Mouse (Mus musculus): Measurements from ENCODE around the gene Nrgn. TPM values are rescaled to one million over a fixed set of nuclear protein-coding genes. Genes with fewer than 3 reads are reported as not detected.

The Nrgn gene
- polyA plus RNA-seq, 1 experiment from 2014 or later: 3.7 TPM

DNA sequence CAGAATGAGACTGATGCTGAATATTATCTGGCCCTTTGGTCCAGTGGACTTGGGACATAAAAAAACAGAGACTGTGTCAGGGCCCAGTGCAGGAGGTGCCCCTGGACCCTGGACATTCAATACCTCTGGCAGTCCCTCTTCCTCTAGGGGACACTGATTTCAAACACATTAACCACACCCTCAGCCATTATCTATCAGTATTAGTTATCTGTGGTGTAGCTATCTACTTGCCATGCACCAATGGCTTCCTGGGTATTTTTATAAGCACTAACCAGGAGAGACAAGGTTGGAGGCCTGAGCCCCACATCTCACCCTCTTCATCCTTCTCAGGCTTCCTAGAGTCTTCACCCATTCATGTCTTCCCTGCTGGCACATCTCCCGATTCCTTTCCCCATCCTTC lies 2.3 kb downstream of the Nrgn start:
- no peak overlapping the region for H3K4me2 ChIP-seq (replicated peaks)
- no peaks in the 10 kb centered on the region for H3K9me3 ChIP-seq
- H3K36me3 ChIP-seq: no peaks in the 10 kb centered on the region
- ATAC-seq: no peak
- WGBS: 59% methylated on average over 1 of the region's 1 CpGs
- peaks cover 25% of the 10 kb centered on the region for H3K4me1 ChIP-seq (replicated peaks)
- no peak overlapping the region for H3K27ac ChIP-seq
- H3K9ac ChIP-seq (replicated peaks): no peak overlapping the region
- peaks cover 96% of the 10 kb centered on the region for H3K27me3 ChIP-seq
- H3K4me3 ChIP-seq (replicated peaks): no peak overlapping the region

DNA sequence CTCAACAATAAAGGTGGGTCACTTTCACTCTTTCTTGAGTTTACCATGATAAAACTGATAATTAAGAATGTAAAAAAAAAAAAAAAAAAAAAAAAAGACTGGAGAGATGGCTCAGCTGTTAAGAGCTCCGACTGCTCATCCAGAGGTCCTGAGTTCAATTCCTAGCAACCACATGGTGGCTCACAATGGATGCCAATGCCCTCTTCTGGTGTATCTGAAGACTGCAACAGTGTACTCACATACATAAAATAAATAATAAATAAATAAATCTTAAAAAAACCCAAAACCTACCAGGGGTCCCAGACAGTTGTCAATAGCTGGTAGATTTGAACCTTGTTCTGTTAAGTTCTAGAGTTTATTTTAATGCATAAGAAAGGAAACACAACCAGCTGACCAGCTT lies 5.8 kb downstream of the Nrgn start:
- no peak for ATAC-seq
- H3K36me3 ChIP-seq: no peaks in the 10 kb centered on the region
- peaks cover 24% of the 10 kb centered on the region for H3K4me1 ChIP-seq (replicated peaks)
- no peaks in the 10 kb centered on the region for H3K9me3 ChIP-seq
- 80% methylated on average over 1 of the region's 1 CpGs for WGBS
- H3K4me2 ChIP-seq (replicated peaks): no peak overlapping the region
- no peak overlapping the region for H3K27ac ChIP-seq
- H3K4me3 ChIP-seq (replicated peaks): no peak overlapping the region
- H3K27me3 ChIP-seq: peaks cover 95% of the 10 kb centered on the region
- H3K9ac ChIP-seq (replicated peaks): no peak overlapping the region

DNA sequence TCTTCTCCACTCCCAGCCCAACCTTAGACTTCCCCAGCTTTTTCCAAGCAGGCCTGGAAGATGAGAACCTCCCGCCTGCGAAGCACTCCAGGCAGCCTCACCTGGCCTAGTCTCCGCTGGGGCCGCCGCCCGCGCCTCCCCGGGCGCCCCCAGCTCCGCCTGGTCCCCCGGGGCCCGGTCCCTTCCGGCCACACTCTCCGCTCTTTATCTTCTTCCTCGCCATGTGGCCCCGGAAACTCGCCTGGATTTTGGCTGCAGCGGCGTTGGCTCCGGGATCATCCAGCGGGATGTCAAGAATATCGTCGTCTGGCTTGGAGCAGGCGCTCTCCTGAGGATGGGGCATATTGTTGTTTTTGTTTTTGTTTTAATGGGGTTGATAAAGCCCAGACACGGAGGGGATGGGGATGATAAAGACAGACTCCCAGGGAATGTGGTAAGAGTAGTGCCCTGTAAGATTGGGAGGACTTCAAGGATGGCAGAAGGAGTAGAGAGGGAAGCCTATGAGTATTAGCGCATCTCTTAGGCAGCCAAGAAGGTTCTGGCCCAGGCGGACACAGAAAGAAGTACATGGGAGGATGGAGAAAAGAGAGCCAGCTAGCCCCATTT lies 6.8 kb downstream of the Nrgn start:
- ATAC-seq: peak; percentile 13; the same call in 1 of the 2 replicates
- peaks cover 21% of the 10 kb centered on the region for H3K4me1 ChIP-seq (replicated peaks)
- peak overlapping the region; percentile 57 for H3K4me2 ChIP-seq (replicated peaks)
- 0 out of 2 replicates have a peak overlapping the region, but pooled peaks have one; percentile 32 for H3K9ac ChIP-seq (replicated peaks)
- peaks cover 91% of the 10 kb centered on the region for H3K27me3 ChIP-seq
- peak overlapping the region; percentile 17; the same call in 1 of the 2 replicates for H3K4me3 ChIP-seq (replicated peaks)
- H3K36me3 ChIP-seq: no peaks in the 10 kb centered on the region
- 7% methylated on average over 27 of the region's 27 CpGs for WGBS
- H3K27ac ChIP-seq: no peak overlapping the region
- no peaks in the 10 kb centered on the region for H3K9me3 ChIP-seq

GRCm38 (mm10) chr9:37545166-37545610 lies 7.5 kb downstream of the Nrgn start:
- Histone ChIP-seq H3K36me3 (no peaks in the 10 kb centered on the region), H3K4me3 (replicated peaks) (peak overlapping the region; percentile 31), H3K4me2 (replicated peaks) (peak overlapping the region; percentile 57), H3K9ac (replicated peaks) (peak overlapping the region; percentile 48; the same call in 1 of the 2 replicates), H3K27me3 (peaks cover 86% of the 10 kb centered on the region), H3K9me3 (no peaks in the 10 kb centered on the region), H3K27ac (no peak overlapping the region), H3K4me1 (replicated peaks) (peaks cover 21% of the 10 kb centered on the region)
- 6% methylated on average over 17 of the region's 17 CpGs for whole genome bisulfite sequencing
- ATAC-seq: peak; percentile 69

GRCm38 (mm10) chr9:37544447-37545165 lies 8.1 kb downstream of the Nrgn start:
- Histone ChIP-seq H3K36me3 (no peaks in the 10 kb centered on the region), H3K9ac (replicated peaks) (peak overlapping the region; percentile 48; the same call in 1 of the 2 replicates), H3K9me3 (no peaks in the 10 kb centered on the region), H3K27me3 (peaks cover 80% of the 10 kb centered on the region), H3K4me1 (replicated peaks) (peaks cover 21% of the 10 kb centered on the region), H3K4me3 (replicated peaks) (peak overlapping the region; percentile 31), H3K4me2 (replicated peaks) (peak overlapping the region; percentile 57), H3K27ac (no peak overlapping the region)
- peak; percentile 70 for ATAC-seq
- WGBS: 0% methylated on average over 29 of the region's 29 CpGs

GRCm38 (mm10) chr9:37543869-37544440 lies 8.7 kb downstream of the Nrgn start:
- 0 out of 2 replicates have a peak, but pooled peaks have one; percentile 8 for ATAC-seq
- Histone ChIP-seq H3K27ac (no peak overlapping the region), H3K4me1 (replicated peaks) (peaks cover 21% of the 10 kb centered on the region), H3K4me3 (replicated peaks) (peak overlapping the region; percentile 31), H3K4me2 (replicated peaks) (peak overlapping the region; percentile 57), H3K9me3 (no peaks in the 10 kb centered on the region), H3K9ac (replicated peaks) (no peak overlapping the region), H3K36me3 (no peaks in the 10 kb centered on the region), H3K27me3 (peaks cover 74% of the 10 kb centered on the region)
- whole genome bisulfite sequencing: 27% methylated on average over 12 of the region's 12 CpGs

DNA sequence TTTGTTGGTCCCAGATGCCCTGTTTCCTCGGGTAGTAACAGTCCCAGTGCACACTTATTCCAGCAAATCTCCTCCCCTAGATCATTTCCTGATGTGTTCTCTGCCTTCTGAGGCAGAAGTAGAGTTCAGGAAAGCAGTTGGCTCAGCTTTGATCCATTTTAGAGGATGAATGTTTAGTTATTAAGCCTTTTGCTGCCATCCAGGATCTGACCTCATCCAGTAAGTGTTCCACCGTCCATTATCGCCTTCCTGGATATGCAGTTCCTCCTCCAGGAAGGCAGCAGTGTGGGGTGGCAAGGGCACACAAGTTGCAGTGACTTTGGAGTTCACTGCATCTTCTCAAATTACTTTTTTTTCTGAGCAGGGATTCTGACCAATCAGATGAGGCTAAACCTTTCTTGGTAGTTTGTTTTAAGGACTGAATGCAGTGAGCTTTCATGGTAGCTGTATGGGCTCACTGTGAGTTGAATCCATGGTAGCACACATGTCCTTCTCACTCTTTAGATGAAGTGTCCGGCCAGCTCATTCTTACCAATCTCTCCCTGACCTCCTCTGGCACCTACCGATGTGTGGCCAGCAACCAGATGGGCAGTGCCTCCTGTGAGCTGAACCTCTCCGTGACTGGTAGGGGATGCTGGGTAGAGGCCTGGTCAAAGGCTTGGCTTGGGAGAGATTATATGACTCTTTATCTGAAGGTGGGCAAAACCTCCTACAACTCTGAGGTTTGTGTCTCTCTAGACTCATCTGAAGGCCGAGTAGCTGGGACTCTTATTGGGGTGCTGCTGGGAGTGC lies 10.7 kb downstream of the Nrgn start:
- Histone ChIP-seq H3K9ac (replicated peaks) (no peak overlapping the region), H3K4me2 (replicated peaks) (no peak overlapping the region), H3K9me3 (no peaks in the 10 kb centered on the region), H3K36me3 (no peaks in the 10 kb centered on the region), H3K27me3 (peaks cover 66% of the 10 kb centered on the region), H3K4me3 (replicated peaks) (no peak overlapping the region), H3K4me1 (replicated peaks) (peaks cover 21% of the 10 kb centered on the region), H3K27ac (no peak overlapping the region)
- ATAC-seq: no peak
- 75% methylated on average over 7 of the region's 7 CpGs for WGBS

DNA sequence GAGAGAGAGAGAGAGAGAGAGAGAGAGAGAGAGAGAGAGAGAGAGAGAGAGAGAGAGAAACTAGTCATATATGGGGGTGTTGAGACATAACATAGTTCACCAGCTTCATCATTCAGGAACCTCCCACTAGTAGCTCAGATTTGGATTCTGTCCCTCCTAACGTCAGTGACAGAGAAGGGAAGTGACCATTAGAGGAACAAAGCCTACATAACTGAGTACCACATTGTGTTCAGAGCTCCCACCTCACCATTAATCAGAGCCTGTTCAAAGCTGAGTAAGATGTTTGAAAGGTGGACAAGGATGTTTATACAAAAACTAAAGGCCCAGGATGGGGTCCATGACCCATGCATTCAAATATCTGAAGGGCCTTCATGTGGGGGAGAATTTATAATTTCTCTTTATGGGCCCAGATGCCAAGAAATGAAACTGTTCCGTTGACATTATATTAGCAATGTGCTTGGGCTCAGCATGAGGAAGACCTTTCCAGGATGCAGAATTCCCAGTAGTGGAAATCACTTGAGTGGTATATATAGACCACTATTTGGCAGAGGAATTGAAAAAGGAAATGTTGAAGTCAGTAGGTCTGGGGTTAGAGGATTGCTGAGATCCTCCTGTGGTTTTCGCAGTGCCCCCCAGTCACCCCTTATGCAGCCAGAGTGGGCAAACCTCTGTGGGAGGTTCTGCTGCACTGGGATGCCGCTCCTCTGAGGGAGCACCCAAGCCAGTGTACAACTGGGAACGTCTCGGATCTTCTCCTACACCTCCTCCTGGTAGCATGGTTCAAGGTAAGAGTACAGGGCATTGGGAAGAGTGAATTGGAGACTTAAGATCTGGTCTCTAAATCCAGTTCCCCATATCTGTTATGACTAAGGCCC lies 11.8 kb downstream of the Nrgn start:
- no peak overlapping the region for H3K4me2 ChIP-seq (replicated peaks)
- H3K36me3 ChIP-seq: no peaks in the 10 kb centered on the region
- no peak overlapping the region for H3K9ac ChIP-seq (replicated peaks)
- no peak for ATAC-seq
- peaks cover 21% of the 10 kb centered on the region for H3K4me1 ChIP-seq (replicated peaks)
- WGBS: 86% methylated on average over 6 of the region's 6 CpGs
- no peak overlapping the region for H3K27ac ChIP-seq
- H3K9me3 ChIP-seq: no peaks in the 10 kb centered on the region
- no peak overlapping the region for H3K4me3 ChIP-seq (replicated peaks)
- H3K27me3 ChIP-seq: peaks cover 55% of the 10 kb centered on the region

DNA sequence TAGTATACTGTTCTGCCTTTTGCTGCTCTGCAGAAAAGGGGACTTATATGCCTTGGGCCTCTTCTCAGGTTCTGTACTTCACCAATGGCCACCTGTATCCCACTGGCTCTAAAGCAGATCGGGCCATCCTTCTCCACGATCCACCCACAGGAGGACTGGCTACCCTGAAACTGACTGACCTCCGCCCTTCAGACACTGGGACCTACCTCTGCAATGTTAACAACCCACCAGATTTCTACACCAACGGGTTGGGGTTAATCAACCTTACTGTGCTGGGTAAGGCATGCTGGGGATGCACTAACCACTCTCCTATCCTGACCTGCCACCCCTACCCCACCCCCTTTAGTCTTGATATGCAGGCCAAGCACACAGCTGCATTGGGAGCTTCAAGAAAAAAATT lies 12.5 kb downstream of the Nrgn start:
- Histone ChIP-seq H3K4me1 (replicated peaks) (peaks cover 14% of the 10 kb centered on the region), H3K4me3 (replicated peaks) (no peak overlapping the region), H3K36me3 (no peaks in the 10 kb centered on the region), H3K4me2 (replicated peaks) (no peak overlapping the region), H3K27me3 (peaks cover 47% of the 10 kb centered on the region), H3K9me3 (no peaks in the 10 kb centered on the region), H3K9ac (replicated peaks) (no peak overlapping the region), H3K27ac (no peak overlapping the region)
- WGBS: 93% methylated on average over 4 of the region's 4 CpGs
- ATAC-seq: no peak

DNA sequence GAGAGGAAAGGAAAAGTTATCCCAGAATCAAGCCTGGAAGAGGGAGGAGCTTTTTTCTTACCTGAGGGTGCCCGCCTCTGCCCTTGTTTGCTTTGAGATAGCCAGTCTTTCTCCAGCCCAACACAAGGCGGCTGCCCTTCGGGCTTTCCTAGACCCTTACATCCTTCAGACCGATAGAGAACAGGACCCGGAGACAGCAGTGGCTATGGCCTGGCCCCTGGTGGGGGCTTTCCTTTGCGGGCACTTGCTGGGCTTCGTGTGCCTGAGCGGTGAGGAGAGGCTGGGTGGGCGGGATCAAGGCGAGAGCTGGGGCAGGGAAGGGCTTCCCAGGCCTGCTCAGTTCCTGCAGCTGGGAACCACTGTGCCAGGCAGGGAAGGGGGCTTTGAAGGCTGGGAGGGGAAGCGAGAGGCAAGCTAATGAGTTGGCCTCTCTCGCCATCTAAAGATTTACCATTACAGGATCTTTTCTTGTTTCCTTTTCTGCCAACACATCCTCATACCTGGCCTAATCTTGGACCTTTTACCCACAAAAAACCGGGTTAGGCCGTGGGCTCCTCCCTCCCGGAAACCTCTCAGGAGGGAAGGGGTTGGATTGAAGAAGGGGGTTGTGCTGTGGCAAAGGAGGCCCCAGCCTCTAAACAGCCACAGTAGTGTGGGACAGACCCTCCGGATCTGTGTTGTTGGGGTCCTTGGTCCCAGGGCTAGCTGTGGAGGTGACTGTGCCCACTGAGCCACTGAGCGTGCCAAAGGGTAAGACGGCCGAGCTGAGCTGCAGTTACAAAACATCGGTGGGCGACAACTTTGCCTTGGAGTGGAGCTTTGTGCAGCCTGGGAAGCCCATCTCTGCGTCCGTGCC lies 13.3 kb downstream of the Nrgn start, which contains the start of gene Vsig2:
Gene Vsig2 (plus strand): TSS at position 86 of the 856 bp plus-strand sequence.
- Histone ChIP-seq H3K9ac (replicated peaks) (0 out of 2 replicates have a peak within 1 kb of the TSS, but pooled peaks have one; percentile 16), H3K36me3 (no peaks in the 10 kb centered on the region), H3K4me3 (replicated peaks) (no peak within 1 kb of the TSS), H3K27me3 (peaks cover 40% of the 10 kb centered on the region), H3K27ac (no peak within 1 kb of the TSS), H3K4me2 (replicated peaks) (no peak within 1 kb of the TSS), H3K9me3 (no peaks in the 10 kb centered on the region), H3K4me1 (replicated peaks) (peaks cover 5% of the 10 kb centered on the region)
- ATAC-seq: peak; percentile 59; the same call in 1 of the 2 replicates
- 47% methylated on average over 23 of the region's 23 CpGs for WGBS
